Mouse (Mus musculus) activated CD4-positive, CD25-positive, alpha-beta regulatory T cell, adult 9 weeks (primary cell): Measurements from ENCODE around the gene Fam57a. TPM values are rescaled to one million over a fixed set of nuclear protein-coding genes. Genes with fewer than 3 reads are reported as not detected.

Experiments used
- polyA plus RNA-seq: library from polyadenylated mRNA; unstranded; fragments of 100-300 nt; shearing (Covaris generic); gene quantifications from one replicate; pipeline ENCODE4 v1.2.1, GENCODE M21; 2017

Gene Fam57a
- 5.2 TPM for polyA plus RNA-seq

DNA sequence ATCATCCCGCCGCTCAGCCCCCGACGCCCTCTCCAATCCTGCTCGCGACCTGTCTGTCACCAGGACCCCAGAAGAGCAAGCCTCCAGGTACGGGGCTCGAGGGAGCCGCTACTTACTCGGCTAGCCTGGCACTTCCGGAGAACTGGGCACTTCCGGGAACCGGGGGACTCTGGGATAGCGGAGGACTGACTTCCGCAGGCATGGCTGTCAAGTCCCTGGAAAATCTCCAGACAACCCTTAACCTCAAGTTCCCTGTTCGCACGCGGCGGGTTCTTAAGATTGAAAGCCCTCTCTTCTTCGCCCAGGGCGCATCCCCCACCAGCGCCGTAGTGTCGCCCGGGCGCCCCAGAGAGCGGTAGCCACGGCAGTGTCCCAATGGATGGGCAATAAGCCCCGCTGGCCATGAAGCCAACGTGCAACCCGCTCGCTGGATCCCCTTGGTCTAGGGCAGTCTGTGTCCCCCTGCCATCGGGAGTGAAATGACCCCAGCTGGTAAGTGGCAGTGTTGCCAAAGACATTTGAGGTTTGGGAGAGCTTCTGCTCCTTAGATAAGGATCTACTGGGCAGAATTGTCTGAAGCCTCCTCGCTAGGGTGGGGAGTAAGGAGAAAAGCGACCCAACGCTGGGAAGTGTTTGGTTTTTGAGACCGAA is at the start of gene Fam57a, which contains the start of gene Vps53:
Gene Fam57a (plus strand): TSS at position 177 of the 651 bp plus-strand sequence.
Gene Vps53 (minus strand): TSS at position 153 of the 651 bp plus-strand sequence.

DNA sequence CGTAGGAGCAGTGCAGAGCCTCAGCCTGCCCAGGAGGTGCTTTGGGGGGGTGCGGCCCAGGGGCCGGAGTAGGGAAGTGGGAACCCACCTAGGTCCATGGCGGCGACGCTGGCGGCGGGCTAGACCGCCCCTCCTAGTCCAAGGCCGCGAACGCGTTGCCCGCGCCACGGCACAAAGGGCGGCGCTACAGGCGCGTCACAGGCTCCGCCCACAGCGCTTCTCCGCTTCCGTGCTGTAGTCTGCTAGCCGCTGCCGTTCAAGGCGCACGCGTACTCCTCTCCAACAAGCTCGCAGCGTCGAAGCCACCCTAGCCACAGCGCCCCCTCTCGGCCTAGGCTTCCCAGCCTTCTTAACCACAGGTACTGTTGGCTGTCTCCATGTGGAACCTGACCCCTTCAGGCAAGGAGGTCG is 37.9 kb downstream of the Fam57a start, which contains the start of the genes Dbil5 and Gemin4:
Gene Dbil5 (plus strand): TSS at position 219 of the 411 bp plus-strand sequence.
Gene Gemin4 (minus strand): TSS at position 275 of the 411 bp plus-strand sequence.

DNA sequence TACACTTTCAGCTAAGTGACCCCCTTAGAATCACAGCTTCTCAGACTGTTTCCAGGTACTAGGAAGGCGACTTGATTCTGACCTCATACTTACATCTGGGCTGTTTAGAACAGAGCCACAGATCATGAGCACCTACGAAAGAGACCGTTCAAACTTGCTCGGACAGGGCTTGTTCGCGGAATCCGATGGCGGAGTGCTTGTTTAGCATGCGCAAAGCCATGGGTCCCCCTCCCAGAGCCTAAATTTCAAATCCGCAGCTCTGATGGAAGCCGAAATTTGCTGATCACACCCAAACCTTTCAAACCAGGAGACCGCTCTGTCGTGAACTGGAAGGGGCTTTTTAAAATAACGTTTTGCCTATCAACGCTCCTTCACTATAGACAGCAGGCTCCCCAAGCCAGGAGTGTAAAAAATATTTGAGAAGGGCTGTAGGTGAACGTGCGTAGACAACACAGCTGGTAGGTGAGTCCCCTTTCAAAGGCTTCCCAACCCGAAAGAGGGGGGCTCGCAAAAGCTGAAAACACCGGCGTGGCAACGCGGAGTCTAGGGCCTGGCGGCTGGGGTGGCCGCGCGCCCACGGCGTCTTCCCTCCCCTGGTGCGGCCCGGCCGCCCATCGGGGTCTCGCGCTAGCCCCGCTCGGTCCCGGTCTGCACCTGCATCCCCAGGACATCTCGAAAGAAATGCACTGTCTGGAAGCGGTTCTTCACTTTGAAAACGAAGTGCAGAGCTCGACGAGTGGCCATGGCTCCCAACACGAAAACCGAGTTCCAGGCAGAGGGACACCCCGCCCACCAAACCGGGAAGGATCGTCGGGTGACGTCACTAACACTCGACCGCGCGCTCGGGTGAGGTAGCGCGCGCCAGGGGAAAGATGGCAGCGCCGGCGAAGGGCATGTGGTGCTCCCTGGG is 63.7 kb downstream of the Fam57a start, which contains the start of the genes Mrm3 and Glod4:
Gene Mrm3 (plus strand): TSS at position 815 of the 910 bp plus-strand sequence.
Gene Glod4 (minus strand): TSS at position 825 of the 910 bp plus-strand sequence.

Other genes starting within 250 kb of the Fam57a start
- gene Rph3al, start 241.2 kb upstream of the Fam57a start, polyA plus RNA-seq: 11.1 TPM
- gene 1700016K19Rik, start 179.8 kb upstream of the Fam57a start, polyA plus RNA-seq: not detected
- 12.2 TPM for gene Rflnb, start 151.9 kb upstream of the Fam57a start, polyA plus RNA-seq
- gene Vps53, start within 50 bp of the Fam57a start, polyA plus RNA-seq: 68.2 TPM
- not detected for gene Dbil5, start 37.9 kb downstream of the Fam57a start, polyA plus RNA-seq
- gene Gemin4, start 38.0 kb downstream of the Fam57a start, polyA plus RNA-seq: 22.4 TPM
- gene Mrm3, start 64.0 kb downstream of the Fam57a start, polyA plus RNA-seq: 17.1 TPM
- 88.9 TPM for gene Glod4, start 64.1 kb downstream of the Fam57a start, polyA plus RNA-seq
- 0.77 TPM for gene Nxn, start 219.5 kb downstream of the Fam57a start, polyA plus RNA-seq
- gene Timm22, start 227.3 kb downstream of the Fam57a start, polyA plus RNA-seq: 49.2 TPM